Mouse (Mus musculus) ZHBTc4 (cell line): ENCODE results near the gene Ddr2.

Experiments used
- DNase-seq: peaks from one replicate; pipeline ENCODE4 v3.0.0-alpha.2; 2011; ENCODE audit warnings: low read depth, low spot score

Gene Ddr2

DNA sequence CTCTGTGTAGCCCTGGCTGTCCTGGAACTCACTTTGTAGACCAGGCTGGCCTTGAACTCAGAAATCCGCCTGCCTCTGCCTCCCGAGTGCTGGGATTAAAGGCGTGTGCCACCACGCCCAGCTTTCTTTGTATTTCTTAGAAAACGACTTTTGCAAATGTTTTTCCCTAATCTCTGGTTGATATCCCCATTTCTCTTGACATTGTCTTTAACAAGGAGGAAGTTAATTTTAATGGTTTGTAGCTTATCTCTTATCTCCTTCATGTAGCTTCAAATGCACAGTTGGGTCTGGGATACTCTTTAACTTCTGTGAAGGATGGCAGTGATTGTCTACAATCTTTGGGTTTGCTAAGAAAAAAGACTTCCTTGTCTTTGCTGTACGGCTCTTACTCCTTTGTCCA, 7.7 kb downstream of the Ddr2 start:
- peak; percentile 73 for DNase-seq

- no peak for DNase-seq
Observed at GRCm38 (mm10) chr1:170086631-170087030, 23.9 kb downstream of the Ddr2 start.

- DNase-seq = no peak
Observed at GRCm38 (mm10) chr1:170084151-170084796, 26.3 kb downstream of the Ddr2 start.

DNA sequence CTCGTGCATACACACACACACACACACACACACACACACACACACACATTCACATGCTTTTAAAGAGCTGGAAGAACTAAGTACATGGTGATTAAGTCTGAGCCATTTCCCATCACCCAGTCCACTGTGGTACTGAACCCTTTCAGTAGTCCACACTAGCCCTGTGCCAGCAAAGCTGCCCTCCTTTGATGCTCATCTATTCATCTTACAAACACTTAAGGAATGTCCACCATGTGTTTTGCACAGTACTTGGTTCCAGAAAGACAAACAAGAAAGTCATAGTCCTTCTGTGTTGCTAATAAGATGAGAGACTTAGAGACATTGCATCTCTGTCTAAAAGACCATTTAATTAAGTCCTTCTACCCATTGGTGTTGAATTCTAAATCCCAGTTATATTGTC, 29.7 kb downstream of the Ddr2 start:
- DNase-seq = no peak

DNA sequence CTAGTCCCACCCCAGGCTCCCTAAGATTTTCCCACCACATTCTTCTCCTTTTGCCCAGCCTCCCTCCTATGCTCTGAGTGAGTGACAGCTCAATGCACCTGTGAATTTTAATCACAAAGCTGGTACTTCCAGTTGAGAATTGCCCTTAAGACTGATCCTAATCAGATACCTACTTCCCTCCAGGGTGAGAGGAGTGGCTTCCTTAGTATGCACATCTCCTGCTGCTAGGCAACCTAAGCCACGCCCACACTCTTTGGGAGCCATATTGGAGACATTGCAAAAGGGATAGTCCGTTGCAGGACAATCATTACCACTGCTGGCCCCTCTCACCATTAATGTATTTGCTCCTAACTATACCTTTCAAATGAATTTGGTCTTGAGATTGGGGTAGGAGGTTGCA, 31.1 kb downstream of the Ddr2 start:
- peak; percentile 35 for DNase-seq

- DNase-seq = no peak
Observed at GRCm38 (mm10) chr1:170076339-170076738, 34.2 kb downstream of the Ddr2 start.

DNA sequence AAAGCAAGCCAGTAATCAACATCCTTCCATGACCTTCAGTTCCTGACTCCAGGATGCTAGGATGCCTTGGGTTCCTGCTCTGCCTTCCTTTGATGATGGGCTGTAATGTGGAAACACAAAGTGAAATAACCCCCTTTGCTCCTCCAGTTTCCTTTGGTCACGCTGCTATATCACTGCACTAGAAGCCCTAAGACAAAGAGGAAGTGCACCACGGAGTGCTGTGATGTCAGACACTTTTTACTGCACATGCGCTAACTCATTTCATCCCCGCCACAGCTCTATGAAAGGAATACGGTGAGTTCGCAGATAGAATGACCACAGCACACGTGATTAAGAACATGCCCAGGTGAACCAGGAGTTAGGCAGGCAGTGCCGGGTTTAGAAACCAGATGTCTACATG, 36.8 kb downstream of the Ddr2 start:
- DNase-seq = no peak

GRCm38 (mm10) chr1:170069143-170069542, 41.4 kb downstream of the Ddr2 start:
- no peak for DNase-seq

- no peak for DNase-seq
Observed at GRCm38 (mm10) chr1:170065931-170066330, 44.6 kb downstream of the Ddr2 start.

DNA sequence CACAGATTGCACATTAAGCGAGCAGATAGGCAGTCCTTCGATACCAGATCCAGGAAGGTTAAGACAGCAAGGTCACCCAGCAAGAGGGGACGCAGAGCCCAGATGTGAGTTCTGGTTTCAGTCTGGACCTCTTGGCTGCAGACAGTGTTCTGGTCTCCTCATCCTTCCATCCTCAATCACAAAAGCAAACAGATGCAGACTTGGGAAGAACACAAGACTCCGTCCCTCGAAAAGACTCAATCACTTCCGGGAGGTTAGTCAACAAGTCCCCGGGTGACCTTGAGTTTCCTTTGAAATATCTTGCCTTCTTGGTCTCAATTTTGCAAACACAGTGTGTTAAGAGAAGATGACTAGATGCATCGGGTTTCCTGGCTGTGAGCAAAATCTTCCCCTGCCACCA, 45.6 kb downstream of the Ddr2 start:
- no peak for DNase-seq

DNA sequence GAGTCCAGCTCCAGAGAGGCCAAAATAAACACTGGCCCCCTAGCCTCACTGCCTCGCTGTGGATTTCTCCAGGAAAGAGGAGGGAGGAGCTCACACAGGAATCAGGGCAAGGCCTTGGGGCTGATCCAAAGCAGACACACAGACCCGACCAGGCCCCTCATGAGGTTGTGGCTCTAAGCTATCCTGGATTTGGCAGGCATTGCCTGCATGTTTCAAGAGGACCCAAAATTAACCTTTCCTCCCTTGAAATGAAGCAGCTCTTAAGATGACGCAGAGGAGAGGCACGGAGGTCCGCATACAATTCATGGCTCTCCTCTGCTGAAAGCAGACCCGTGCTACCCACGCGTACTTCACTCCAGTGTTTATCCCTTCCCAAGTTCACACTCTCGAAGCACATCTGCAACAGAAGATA, 46.5 kb downstream of the Ddr2 start:
- DNase-seq = no peak

DNA sequence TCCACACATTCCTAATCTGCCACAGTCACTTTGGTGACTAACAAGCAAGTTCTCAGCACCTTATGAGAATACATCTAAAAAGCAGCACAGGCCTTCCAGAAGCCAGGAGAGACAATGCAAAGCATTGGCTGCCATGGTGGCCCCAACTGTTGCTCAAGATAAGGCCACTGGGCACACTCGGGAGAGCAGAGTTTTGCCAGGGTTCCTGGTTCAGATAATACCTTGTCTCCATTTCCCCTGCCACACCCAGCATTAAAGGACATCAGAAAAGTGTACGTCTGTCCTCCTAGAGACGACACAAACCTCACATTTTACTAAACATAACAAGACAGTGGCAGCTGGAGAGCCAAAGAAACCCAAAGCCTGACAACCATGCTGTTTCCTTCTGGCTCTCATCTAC, 50.3 kb downstream of the Ddr2 start:
- no peak for DNase-seq

GRCm38 (mm10) chr1:170059347-170059746, 51.2 kb downstream of the Ddr2 start:
- no peak for DNase-seq

DNA sequence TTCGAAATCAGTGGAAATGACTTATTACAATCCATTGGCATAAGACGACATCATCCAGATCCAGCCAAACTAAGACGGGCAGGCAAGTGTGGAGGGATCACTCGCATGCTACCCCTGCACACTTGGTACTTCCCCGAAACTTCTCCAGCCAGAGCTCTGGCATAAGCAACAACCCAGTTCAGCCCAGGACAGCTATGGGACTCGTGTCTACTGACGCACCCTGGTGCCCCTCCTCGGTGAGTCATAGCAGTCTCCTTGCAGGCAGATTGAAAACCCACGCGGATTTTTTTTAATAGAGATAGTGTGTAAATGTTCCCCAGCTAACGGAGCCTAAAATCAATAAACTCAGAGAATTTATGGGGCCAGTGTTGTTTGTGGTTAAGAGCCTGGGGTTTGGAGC, 52.5 kb downstream of the Ddr2 start:
- no peak for DNase-seq

DNA sequence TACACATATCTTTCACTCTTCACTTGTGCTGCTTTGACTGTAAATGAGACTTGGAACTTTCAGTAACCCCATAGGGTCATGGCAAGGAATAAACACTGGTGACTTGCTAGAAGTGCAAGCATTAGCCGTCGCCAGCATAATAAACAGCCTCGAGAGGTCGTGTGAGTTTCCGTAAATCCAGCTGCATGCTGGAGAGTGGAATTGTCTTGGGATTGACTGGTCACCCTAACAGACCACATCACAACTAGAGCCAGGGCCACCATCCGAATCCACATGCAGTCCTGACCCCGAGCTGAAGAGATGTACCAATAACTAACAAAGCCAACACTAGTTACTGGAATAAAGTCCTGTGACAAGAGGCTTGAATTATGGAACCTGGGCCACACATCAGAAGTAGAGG, 53.0 kb downstream of the Ddr2 start:
- no peak for DNase-seq

DNA sequence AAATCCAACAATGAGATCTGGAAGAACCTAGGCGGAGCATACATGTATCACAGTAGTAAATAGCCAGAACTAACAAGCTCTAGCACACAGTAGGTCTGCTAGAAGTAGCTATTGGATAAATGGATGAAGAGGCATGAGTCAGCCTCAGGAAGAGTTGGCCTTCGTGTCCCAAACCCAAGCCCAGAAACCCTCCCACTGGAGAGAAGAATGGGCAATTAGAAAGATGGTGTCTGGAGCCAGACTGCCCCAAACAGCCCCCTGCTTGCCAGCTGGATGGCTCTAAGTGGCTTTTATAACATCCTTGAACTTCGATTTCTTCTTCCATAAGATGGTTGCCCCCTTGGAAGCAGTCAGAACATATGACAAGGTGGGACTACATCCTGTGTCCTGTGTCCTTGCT, 53.6 kb downstream of the Ddr2 start:
- no peak for DNase-seq

GRCm38 (mm10) chr1:170056214-170056613, 54.3 kb downstream of the Ddr2 start:
- no peak for DNase-seq

- no peak for DNase-seq
Observed at GRCm38 (mm10) chr1:170052469-170053065, 58.0 kb downstream of the Ddr2 start.

GRCm38 (mm10) chr1:170051631-170052177, 58.9 kb downstream of the Ddr2 start:
- DNase-seq = no peak

- DNase-seq = no peak
Observed at GRCm38 (mm10) chr1:170048434-170048833, 62.1 kb downstream of the Ddr2 start.

DNA sequence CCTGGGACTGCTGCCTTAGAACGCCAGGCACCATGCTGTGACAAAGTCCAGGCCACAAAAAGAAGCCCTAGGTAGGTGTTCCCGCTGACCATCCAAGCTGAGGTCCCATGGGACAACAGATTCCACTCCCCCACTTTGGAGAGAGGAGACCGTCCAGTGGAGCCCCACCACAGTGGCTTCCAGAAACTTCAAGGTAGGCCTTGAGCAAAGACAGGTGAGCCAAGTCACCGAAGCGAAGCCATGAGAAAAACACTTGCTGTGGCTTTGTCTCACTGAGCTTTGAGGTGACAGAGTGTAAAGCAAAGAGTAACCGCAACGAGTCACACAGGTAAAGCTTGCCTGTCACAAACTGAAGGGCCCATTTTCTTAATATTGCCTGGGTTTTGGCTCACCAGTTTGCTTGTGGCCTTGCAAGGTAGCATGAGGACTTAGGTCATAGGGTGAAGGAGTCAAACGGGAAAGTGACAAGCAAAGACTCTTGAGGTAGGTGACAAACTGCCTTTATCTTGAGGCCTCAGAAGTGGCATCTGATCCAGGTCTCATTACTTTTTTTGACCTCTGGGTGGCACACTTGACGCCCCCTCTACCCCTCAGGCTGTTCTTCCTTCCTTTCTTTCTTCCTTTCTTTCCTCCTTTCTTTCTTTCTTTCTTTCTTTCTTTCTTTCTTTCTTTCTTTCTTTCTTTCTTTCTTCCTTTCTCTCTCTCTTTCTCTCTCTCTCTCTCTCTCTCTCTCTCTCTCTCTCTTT, 65.7 kb downstream of the Ddr2 start:
- DNase-seq = no peak

DNA sequence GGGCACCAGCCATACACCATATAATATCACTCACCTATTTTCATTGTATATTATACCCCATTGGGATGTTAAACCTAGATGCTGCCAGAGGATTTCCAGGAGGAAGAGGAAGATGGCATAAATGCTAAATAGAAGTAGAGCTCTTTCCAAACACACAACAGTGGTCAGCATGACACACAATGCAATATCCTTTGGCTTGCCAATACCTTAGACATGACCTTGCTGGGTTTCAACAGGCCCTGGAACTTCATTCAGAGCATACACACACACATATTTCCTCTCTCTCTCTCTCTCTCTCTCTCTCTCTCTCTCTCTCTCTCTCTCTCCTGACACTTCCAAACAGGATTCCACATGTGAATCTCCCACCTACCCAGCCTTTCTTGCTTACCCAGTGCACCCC, 66.8 kb downstream of the Ddr2 start:
- DNase-seq = no peak

- no peak for DNase-seq
Observed at GRCm38 (mm10) chr1:170042996-170043395, 67.6 kb downstream of the Ddr2 start.
